Mouse (Mus musculus) macrophage (primary cell): ENCODE results near the gene BC030499. TPM values are rescaled to one million over a fixed set of nuclear protein-coding genes. Genes with fewer than 3 reads are reported as not detected.
A peak's percentile ranks its signal among the peaks of the same experiment; 100 is the strongest.

Experiments
- H3K27ac ChIP-seq: fragments of 350-480 bp; formaldehyde crosslinking; 2 replicates; pipeline ENCODE4 v1.9.0; 2021
- H3K36me3 ChIP-seq: fragments of 350-480 bp; formaldehyde crosslinking; 2 replicates; pipeline ENCODE4 v1.9.0; 2021; ENCODE audit errors: inconsistent target
- H3K4me3 ChIP-seq: fragments of 350-480 bp; formaldehyde crosslinking; 2 replicates; pipeline ENCODE4 v1.9.0; 2021; ENCODE audit errors: inconsistent target
- H3K79me2 ChIP-seq: fragments of 350-480 bp; formaldehyde crosslinking; 2 replicates; pipeline ENCODE4 v1.9.0; 2021; ENCODE audit errors: inconsistent target
- WGBS: methylation state at CpG from one replicate; pipeline ENCODE4 v1.1.7; 2026; ENCODE audit warnings: inconsistent platforms; ENCODE audit not compliant: missing documents; 5-methylcytosine and 5-hydroxymethylcytosine counted together
- polyA plus RNA-seq: library from polyadenylated mRNA; stranded (reverse); fragments of 250-400 nt; gene quantifications from 3 replicates; pipeline ENCODE4 v1.2.4, GENCODE M21; 2018; ENCODE audit warnings: inconsistent platforms
- total RNA-seq, 78 experiments: library from RNA; depleted of rRNA; stranded (reverse); fragments of 250-400 nt; gene quantifications; 1 replicate in 9 of 78; 2 replicates in 24 of 78; 3 replicates in 43 of 78; 4 replicates in 2 of 78; pipeline ENCODE4 v1.2.4; 2018; ENCODE audit warnings: inconsistent platforms in 56 of 78

Gene BC030499
- 10 to 100 TPM in 14 of 26 experiments, 1 to 10 TPM in 12; 1.8 to 36.5 (median 10.8) TPM for total RNA-seq (2018; cell fraction: chromatin; rRNA removed)
- under 1 TPM in 20 of 26 experiments, not detected in 6; 0.05 to 0.91 (median 0.27) TPM for total RNA-seq (2018; cell fraction: cytosol; rRNA removed)
- 10 to 100 TPM in 7 of 26 experiments, 1 to 10 TPM in 18, under 1 TPM in 1; 0.97 to 40.9 (median 4.0) TPM for total RNA-seq (2018; cell fraction: nucleus; rRNA removed)
- 0.32 to 1.4 TPM (median 0.54 TPM) in 3 replicates for polyA plus RNA-seq

DNA sequence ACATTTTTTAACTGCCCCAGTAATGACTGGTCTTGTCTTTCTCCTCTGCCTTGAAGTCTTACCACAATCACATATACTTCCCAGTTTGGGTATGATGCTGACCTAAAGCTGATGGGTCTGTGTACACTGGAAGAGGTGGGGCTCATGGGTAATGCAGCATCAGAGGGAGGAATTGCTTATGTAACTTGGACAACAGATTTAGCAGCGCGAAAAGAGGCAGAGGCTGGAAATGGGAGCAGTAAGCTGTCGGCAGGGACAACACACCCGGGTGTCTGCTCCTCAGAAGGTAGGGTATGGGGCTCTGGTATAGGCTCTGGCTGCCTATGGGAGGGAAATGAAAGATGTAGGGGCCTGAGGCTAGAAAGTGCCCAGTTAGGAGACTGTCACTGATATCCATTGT is at the start of gene BC030499:
Gene BC030499, plus strand, starts transcription at position 188 of the 400 bp plus-strand sequence.
- peaks cover 52% of the 10 kb centered on the region for H3K36me3 ChIP-seq
- no peak within 1 kb of the TSS for H3K27ac ChIP-seq
- no peaks in the 10 kb centered on the region for H3K79me2 ChIP-seq
- WGBS = 96% methylated on average over 4 of the region's 4 CpGs
- no peak within 1 kb of the TSS for H3K4me3 ChIP-seq

DNA sequence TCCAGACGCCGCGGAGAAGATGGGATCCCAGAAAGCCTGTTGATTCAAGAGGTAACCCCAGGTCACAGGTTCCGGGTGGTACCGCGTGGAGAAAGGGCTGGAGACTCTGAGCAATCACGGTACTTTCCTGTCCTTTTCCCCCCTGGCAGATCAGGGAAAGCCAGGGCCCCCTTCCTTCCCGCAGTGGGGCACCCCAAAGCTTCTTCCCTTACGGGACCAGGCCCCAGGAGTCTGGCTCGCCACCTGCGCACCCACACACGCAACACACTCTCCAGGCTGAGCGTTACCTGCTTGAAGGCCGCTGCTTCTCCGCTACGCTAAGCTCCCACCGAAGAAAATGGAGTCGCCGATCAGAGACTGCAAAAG is 45.4 kb upstream of the BC030499 start:
- peaks cover 94% of the 10 kb centered on the region for H3K79me2 ChIP-seq
- under 1% methylated on average over 19 of the region's 19 CpGs for WGBS
- peaks cover 4% of the 10 kb centered on the region; the same call in 1 of the 2 replicates for H3K36me3 ChIP-seq
- H3K27ac ChIP-seq = peak overlapping the region; percentile 97
- H3K4me3 ChIP-seq = peak overlapping the region; percentile 100

GRCm38 (mm10) chr11:78245627-78246317 is 44.9 kb upstream of the BC030499 start, which contains the start of the genes Sdf2 and Supt6:
Gene Sdf2 (plus strand): TSS chr11:78245746.
Gene Supt6 (minus strand): TSS chr11:78245987.
- Histone ChIP-seq H3K27ac (peak within 1 kb of the TSS; percentile 97), H3K79me2 (peaks cover 94% of the 10 kb centered on the region), H3K36me3 (peaks cover 1% of the 10 kb centered on the region), H3K4me3 (peak within 1 kb of the TSS; percentile 100)
- under 1% methylated on average over 49 of the region's 50 CpGs for WGBS

DNA sequence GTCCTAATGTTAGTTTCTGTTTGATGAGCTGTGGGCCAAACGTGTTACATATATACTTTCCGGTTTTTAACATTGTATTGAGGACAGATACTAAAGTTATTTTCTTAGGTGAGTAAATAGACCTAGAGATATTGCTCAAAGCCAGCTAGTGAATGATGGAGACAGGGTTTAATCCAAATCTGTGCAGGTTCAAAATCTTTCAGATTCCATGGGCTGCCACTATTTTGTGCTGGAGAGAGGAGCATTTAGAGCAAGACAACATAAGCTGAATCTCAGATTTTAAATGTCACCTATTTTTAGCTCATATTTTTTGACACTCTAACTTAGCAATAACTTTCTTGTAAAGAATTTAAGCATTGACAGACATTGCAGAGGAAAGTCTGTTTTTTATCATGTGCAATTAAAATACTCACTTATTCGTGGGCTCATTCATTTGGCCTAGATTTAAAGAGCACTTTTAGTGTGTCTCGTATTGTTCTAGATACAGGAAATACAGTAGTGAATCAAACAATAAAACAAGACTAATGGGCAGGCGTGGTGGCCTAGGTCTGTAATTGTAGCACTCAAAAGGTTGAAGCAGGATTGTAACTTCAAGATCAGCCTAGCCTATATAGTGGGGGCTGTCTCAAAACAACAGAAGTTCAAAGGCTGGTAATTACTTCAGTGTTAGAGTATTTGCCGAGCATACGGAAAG is 44.2 kb upstream of the BC030499 start:
- WGBS = 53% methylated on average over 7 of the region's 7 CpGs
- H3K36me3 ChIP-seq = peaks cover 7% of the 10 kb centered on the region

DNA sequence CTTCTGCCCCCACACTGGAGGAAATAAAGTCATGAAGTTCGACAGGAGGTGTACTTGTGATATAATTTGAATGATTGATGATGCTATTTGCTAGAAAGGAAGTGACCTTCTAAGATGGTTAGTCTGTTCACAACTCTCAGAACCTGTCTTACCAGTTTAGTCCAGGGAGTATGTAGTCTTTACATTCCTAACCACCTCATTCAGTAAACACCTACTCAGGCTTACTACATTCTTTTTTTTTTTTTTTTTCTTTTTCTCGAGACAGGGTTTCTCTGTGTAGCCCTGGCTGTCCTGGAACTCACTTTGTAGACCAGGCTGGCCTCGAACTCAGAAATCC is 43.7 kb upstream of the BC030499 start:
- Histone ChIP-seq H3K27ac (no peak overlapping the region), H3K4me3 (peak overlapping the region; percentile 100; the same call in 1 of the 2 replicates), H3K36me3 (peaks cover 11% of the 10 kb centered on the region), H3K79me2 (peaks cover 88% of the 10 kb centered on the region)
- WGBS = 14% methylated on average over 1 of the region's 3 CpGs

More for the DNA sequence above, 44.2 kb upstream of the BC030499 start:
- Histone ChIP-seq H3K27ac (peak overlapping the region; percentile 97), H3K79me2 (peaks cover 93% of the 10 kb centered on the region), H3K4me3 (peak overlapping the region; percentile 100)

DNA sequence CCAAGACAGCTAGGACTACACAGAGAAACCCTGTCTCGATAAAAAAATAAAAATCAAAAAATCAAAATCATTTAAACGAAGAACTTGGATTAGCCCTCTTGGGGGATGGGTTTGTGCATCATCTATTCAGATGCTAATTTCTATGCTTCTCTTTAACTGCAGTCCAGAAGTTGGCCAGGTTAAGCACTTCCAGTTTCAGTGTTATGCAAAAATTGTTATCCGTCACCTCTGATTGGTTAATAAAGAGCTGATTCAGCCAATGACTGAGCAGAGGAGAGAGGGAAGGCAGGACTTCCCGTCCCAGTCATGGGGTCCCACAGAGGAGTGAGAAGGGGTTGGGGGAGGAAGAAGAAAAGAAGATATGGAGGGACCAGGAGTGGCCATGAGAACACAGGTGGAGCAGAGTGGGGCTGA is 42.9 kb upstream of the BC030499 start:
- Histone ChIP-seq H3K36me3 (peaks cover 17% of the 10 kb centered on the region), H3K27ac (no peak overlapping the region), H3K4me3 (no peak overlapping the region), H3K79me2 (peaks cover 85% of the 10 kb centered on the region)
- 55% methylated on average over 4 of the region's 4 CpGs for WGBS

GRCm38 (mm10) chr11:78256618-78257017 is 34.0 kb upstream of the BC030499 start:
- peaks cover 23% of the 10 kb centered on the region; the same call in 1 of the 2 replicates for H3K36me3 ChIP-seq
- no CpG with 5 or more reads among the region's 1 CpGs for WGBS
- H3K4me3 ChIP-seq = no peak overlapping the region
- H3K27ac ChIP-seq = no peak overlapping the region
- H3K79me2 ChIP-seq = peaks cover 5% of the 10 kb centered on the region; the same call in 1 of the 2 replicates

GRCm38 (mm10) chr11:78260489-78261258 is 30.0 kb upstream of the BC030499 start:
- H3K4me3 ChIP-seq = peak overlapping the region; percentile 16; the same call in 1 of the 2 replicates
- peak overlapping the region; percentile 25; the same call in 1 of the 2 replicates for H3K27ac ChIP-seq
- peaks cover 24% of the 10 kb centered on the region for H3K79me2 ChIP-seq
- WGBS = 92% methylated on average over 1 of the region's 2 CpGs
- H3K36me3 ChIP-seq = peaks cover 16% of the 10 kb centered on the region

GRCm38 (mm10) chr11:78261380-78262352 is 29.0 kb upstream of the BC030499 start, which contains the start of gene 2610507B11Rik:
Gene 2610507B11Rik (plus strand): TSS chr11:78261752.
- Histone ChIP-seq H3K4me3 (peak within 1 kb of the TSS; percentile 96), H3K27ac (peak within 1 kb of the TSS; percentile 96), H3K36me3 (peaks cover 26% of the 10 kb centered on the region), H3K79me2 (peaks cover 34% of the 10 kb centered on the region)
- under 1% methylated on average over 113 of the region's 115 CpGs for WGBS

- Histone ChIP-seq H3K79me2 (peaks cover 34% of the 10 kb centered on the region), H3K4me3 (peak overlapping the region; percentile 96), H3K36me3 (peaks cover 31% of the 10 kb centered on the region), H3K27ac (peak overlapping the region; percentile 96)
- 0% methylated on average over 8 of the region's 8 CpGs for WGBS
Observed at GRCm38 (mm10) chr11:78262550-78262949, 28.1 kb upstream of the BC030499 start.

- Histone ChIP-seq H3K36me3 (peaks cover 53% of the 10 kb centered on the region), H3K4me3 (no peak overlapping the region)
- 100% methylated on average over 6 of the region's 6 CpGs for WGBS
Observed at GRCm38 (mm10) chr11:78265571-78265970, 25.1 kb upstream of the BC030499 start.

GRCm38 (mm10) chr11:78271986-78272385 is 18.7 kb upstream of the BC030499 start:
- no peak overlapping the region for H3K4me3 ChIP-seq
- H3K79me2 ChIP-seq = peaks cover 80% of the 10 kb centered on the region
- H3K36me3 ChIP-seq = peaks cover 78% of the 10 kb centered on the region
- H3K27ac ChIP-seq = no peak overlapping the region
- WGBS = 94% methylated on average over 10 of the region's 13 CpGs

More at GRCm38 (mm10) chr11:78265571-78265970, 25.1 kb upstream of the BC030499 start:
- Histone ChIP-seq H3K79me2 (peaks cover 61% of the 10 kb centered on the region), H3K27ac (no peak overlapping the region)

DNA sequence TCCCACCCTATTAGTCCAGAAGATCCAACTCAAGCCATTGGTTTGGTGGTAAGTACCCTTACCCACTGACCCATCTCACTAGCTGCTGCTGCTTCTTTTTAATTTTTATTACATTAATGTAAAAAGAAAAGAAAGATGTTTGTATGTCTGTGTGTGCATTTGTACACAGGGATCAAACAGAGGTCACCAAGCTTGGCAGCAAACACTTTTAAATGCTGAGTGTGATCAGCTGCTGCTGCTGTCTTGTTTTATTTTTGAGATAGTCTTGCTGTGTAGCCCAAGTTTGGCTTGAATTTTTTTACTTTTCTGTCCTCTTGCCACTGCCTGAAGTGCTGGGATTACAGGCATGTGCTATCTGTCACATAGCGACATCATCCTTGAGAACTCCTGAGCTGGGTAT is 15.0 kb upstream of the BC030499 start:
- Histone ChIP-seq H3K79me2 (peaks cover 78% of the 10 kb centered on the region), H3K4me3 (no peak overlapping the region), H3K36me3 (peaks cover 77% of the 10 kb centered on the region), H3K27ac (no peak overlapping the region)
- WGBS = 100% methylated on average over 1 of the region's 1 CpGs
